Mouse (Mus musculus): ENCODE measurements around the gene Leng9. TPM values are rescaled to one million over a fixed set of nuclear protein-coding genes. Genes with fewer than 3 reads are reported as not detected.

The Leng9 gene
- polyA plus RNA-seq, 1 experiment = 0.73 TPM

- peaks cover 11% of the 10 kb centered on the region; the same call in 1 of the 2 replicates for H3K36me3 ChIP-seq (ENCODE audit: control insufficient read depth, insufficient read depth, low read length, poor library complexity, severe bottlenecking)
- TF ChIP-seq EP300 (IDR thresholded peaks at IDR 0.05; ENCODE audit: insufficient read depth, low read depth, low read length) (no peak), POLR2A (IDR thresholded peaks at IDR 0.05; ENCODE audit: insufficient read depth, low read length) (no peak), CTCF (IDR thresholded peaks at IDR 0.05; ENCODE audit: low read depth, low read length) (no peak)
- peaks cover 3% of the 10 kb centered on the region for H3K4me1 ChIP-seq (ENCODE audit: control insufficient read depth, insufficient read depth, low read length)
- H3K4me3 ChIP-seq (ENCODE audit: low read depth, low read length) = peak overlapping the region; percentile 38
- peak overlapping the region; percentile 81; the same call in 1 of the 2 replicates for H3K27ac ChIP-seq (ENCODE audit: insufficient read depth, low read length)
- no peaks in the 10 kb centered on the region for H3K9me3 ChIP-seq (replicated peaks; ENCODE audit: control insufficient read depth, insufficient read depth, low read length, poor library complexity, severe bottlenecking)
- H3K27me3 ChIP-seq (ENCODE audit: control insufficient read depth, insufficient read depth, low read length, poor library complexity, severe bottlenecking) = no peaks in the 10 kb centered on the region
- 0 out of 2 replicates have a peak overlapping the region, but pooled peaks have one; percentile 50 for H3K9ac ChIP-seq (ENCODE audit: low read depth, poor library complexity, severe bottlenecking)
These were observed 642 bp upstream of the Leng9 start for GRCm38 (mm10) chr7:4150811-4151221.

DNA sequence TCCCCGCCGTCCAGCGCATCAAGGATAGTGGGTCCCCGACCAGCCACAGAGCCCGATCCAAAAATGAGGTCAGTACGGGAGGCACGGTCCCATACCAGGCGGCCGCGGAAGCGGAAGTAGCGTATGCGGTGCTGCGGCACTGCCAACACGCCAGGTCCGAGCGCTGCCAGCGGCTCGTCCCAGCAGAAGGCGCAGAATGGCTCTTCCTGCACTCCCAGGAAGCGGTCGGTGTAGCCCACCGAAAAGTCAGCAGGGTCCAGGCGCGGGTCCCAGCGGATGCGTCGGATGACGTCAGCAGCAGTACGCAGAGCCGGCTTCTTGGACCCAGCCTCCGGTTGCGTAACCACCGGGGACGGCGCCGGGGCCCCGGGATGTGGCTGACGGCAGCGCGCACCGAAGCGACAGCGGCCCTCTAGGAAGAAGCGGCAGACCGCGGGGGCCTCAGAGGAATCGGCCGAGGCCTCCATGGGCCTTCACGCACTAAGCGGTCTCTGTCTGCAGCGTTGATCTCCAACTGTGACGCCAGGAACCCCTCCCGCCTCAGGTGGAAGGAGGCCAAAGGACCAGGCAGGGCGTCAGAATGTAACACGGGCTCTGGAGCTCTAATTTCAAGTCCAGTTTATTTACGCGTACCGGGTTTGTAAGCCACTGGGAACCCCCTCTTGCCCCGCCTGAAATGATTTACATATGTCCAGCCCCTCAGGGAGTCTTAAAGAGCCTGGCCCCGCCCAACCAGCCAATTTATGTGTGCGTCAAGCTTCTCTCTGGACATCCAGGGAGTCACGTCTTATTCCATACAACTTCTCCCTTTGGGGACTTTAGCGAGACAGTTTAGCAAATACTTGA, 742 bp downstream of the Leng9 start:
- TF ChIP-seq CTCF (IDR thresholded peaks at IDR 0.05; ENCODE audit: low read depth, low read length) = no peak
- no peak for TF ChIP-seq POLR2A (IDR thresholded peaks at IDR 0.05; ENCODE audit: insufficient read depth, low read length)
- TF ChIP-seq EP300 (IDR thresholded peaks at IDR 0.05; ENCODE audit: insufficient read depth, low read depth, low read length) = no peak
- Histone ChIP-seq H3K27ac (ENCODE audit: insufficient read depth, low read length) (peak overlapping the region; percentile 81), H3K9ac (ENCODE audit: low read depth, poor library complexity, severe bottlenecking) (peak overlapping the region; percentile 50), H3K27me3 (ENCODE audit: control insufficient read depth, insufficient read depth, low read length, poor library complexity, severe bottlenecking) (no peaks in the 10 kb centered on the region), H3K9me3 (replicated peaks; ENCODE audit: control insufficient read depth, insufficient read depth, low read length, poor library complexity, severe bottlenecking) (no peaks in the 10 kb centered on the region), H3K4me3 (ENCODE audit: low read depth, low read length) (peak overlapping the region; percentile 87), H3K36me3 (ENCODE audit: control insufficient read depth, insufficient read depth, low read length, poor library complexity, severe bottlenecking) (peaks cover 24% of the 10 kb centered on the region), H3K4me1 (ENCODE audit: control insufficient read depth, insufficient read depth, low read length) (no peaks in the 10 kb centered on the region)

DNA sequence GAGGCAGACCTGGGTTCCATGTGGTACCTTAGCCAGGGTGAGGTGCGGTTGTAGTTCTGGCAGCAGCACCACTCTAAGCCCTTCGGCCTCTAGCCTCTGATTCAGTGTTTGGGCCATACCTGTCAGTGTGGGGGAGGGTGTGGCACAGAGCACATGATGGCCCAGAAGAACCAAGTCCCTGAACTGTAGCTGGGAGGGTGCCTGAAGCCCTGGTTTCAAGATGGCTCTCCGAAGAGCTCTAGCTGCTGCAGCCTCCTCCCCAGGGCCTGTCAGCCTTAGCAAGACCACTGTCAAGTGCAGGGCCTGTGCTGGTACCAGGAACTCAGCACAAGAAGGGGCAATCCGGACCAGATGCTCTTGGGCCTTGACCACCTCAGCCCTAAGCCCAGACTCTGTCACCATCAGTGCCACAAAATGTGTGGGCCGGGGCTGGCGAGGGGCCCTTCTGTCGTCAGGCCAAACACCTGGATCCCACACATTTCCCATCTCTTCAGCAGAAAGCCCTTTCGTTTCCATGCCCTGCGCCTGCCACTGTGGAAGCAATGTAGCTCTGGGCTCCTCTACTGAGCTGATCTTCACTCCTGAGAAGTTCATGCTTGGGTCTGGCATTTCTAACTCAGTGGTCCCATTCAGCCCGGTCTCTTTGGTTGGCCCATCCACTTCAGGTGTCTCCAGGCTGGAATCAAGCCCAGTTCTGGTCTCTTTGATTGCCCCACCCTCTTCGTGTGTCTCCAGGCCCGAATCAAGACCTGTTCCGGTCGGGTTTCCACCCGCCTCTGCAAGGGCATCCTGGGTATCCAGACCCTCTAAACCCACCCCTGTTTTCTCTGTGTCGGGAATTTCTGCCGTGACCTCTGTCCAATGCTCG, 1.6 kb downstream of the Leng9 start:
- H3K4me3 ChIP-seq (ENCODE audit: low read depth, low read length) = peak overlapping the region; percentile 87
- TF ChIP-seq POLR2A (IDR thresholded peaks at IDR 0.05; ENCODE audit: insufficient read depth, low read length) (no peak), CTCF (IDR thresholded peaks at IDR 0.05; ENCODE audit: low read depth, low read length) (no peak), EP300 (IDR thresholded peaks at IDR 0.05; ENCODE audit: insufficient read depth, low read depth, low read length) (no peak)
- peak overlapping the region; percentile 50 for H3K9ac ChIP-seq (ENCODE audit: low read depth, poor library complexity, severe bottlenecking)
- no peaks in the 10 kb centered on the region for H3K9me3 ChIP-seq (replicated peaks; ENCODE audit: control insufficient read depth, insufficient read depth, low read length, poor library complexity, severe bottlenecking)
- peaks cover 32% of the 10 kb centered on the region for H3K36me3 ChIP-seq (ENCODE audit: control insufficient read depth, insufficient read depth, low read length, poor library complexity, severe bottlenecking)
- no peaks in the 10 kb centered on the region for H3K27me3 ChIP-seq (ENCODE audit: control insufficient read depth, insufficient read depth, low read length, poor library complexity, severe bottlenecking)
- H3K4me1 ChIP-seq (ENCODE audit: control insufficient read depth, insufficient read depth, low read length) = no peaks in the 10 kb centered on the region
- peak overlapping the region; percentile 81; the same call in 1 of the 2 replicates for H3K27ac ChIP-seq (ENCODE audit: insufficient read depth, low read length)

DNA sequence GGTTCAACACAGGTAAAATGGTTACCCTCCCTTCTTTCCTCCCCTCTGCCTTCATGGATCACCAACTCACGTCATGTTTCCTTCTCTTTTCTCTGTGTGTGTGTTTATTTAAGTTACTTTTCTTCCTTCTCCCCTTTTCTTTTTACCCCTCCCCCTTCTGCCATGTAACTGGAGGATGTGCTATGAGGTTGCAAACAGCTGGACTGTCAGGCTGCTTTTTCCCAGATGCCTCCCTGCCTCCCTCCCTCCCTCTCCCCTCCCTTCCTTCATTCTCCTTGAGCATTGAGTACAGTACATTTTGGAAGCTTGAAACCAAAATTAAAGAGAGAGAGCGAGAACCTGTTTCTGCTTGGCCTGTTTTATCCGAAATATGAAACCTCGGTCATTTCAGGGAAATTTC, 2.3 kb downstream of the Leng9 start:
- H3K4me3 ChIP-seq (ENCODE audit: low read depth, low read length) = no peak overlapping the region

DNA sequence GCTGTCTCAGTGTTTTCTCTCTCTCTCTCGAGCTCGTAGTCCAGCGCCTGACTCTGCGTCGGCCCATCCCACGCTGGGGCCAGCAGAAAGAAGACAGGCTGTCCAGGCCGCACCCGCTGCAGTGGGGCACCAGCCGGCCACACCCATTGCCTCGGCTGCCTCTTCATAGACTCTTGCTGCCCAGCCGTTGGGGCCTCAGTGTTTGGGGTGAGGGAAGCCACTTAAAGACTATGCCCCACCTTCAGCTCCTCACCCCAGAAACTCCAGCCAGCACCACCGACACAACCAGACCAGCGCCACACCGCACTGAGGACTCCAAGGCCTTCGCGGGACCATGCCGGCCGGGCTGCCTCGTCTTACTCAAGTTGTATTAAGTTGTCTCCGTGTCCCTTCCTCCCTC, 2.8 kb downstream of the Leng9 start:
- TF ChIP-seq CTCF (IDR thresholded peaks at IDR 0.05; ENCODE audit: low read depth, low read length) = no peak
- TF ChIP-seq EP300 (IDR thresholded peaks at IDR 0.05; ENCODE audit: insufficient read depth, low read depth, low read length) = no peak
- no peak for TF ChIP-seq POLR2A (IDR thresholded peaks at IDR 0.05; ENCODE audit: insufficient read depth, low read length)
- Histone ChIP-seq H3K9me3 (replicated peaks; ENCODE audit: control insufficient read depth, insufficient read depth, low read length, poor library complexity, severe bottlenecking) (no peaks in the 10 kb centered on the region), H3K27ac (ENCODE audit: insufficient read depth, low read length) (no peak overlapping the region), H3K36me3 (ENCODE audit: control insufficient read depth, insufficient read depth, low read length, poor library complexity, severe bottlenecking) (peaks cover 43% of the 10 kb centered on the region), H3K4me1 (ENCODE audit: control insufficient read depth, insufficient read depth, low read length) (no peaks in the 10 kb centered on the region), H3K9ac (ENCODE audit: low read depth, poor library complexity, severe bottlenecking) (no peak overlapping the region), H3K4me3 (ENCODE audit: low read depth, low read length) (no peak overlapping the region), H3K27me3 (ENCODE audit: control insufficient read depth, insufficient read depth, low read length, poor library complexity, severe bottlenecking) (no peaks in the 10 kb centered on the region)

More for the DNA sequence above, 2.3 kb downstream of the Leng9 start:
- H3K9me3 ChIP-seq (replicated peaks; ENCODE audit: control insufficient read depth, insufficient read depth, low read length, poor library complexity, severe bottlenecking) = no peaks in the 10 kb centered on the region
- no peak overlapping the region for H3K9ac ChIP-seq (ENCODE audit: low read depth, poor library complexity, severe bottlenecking)
- H3K27ac ChIP-seq (ENCODE audit: insufficient read depth, low read length) = no peak overlapping the region
- no peaks in the 10 kb centered on the region for H3K4me1 ChIP-seq (ENCODE audit: control insufficient read depth, insufficient read depth, low read length)
- H3K27me3 ChIP-seq (ENCODE audit: control insufficient read depth, insufficient read depth, low read length, poor library complexity, severe bottlenecking) = no peaks in the 10 kb centered on the region
- peaks cover 38% of the 10 kb centered on the region for H3K36me3 ChIP-seq (ENCODE audit: control insufficient read depth, insufficient read depth, low read length, poor library complexity, severe bottlenecking)
- no peak for TF ChIP-seq EP300 (IDR thresholded peaks at IDR 0.05; ENCODE audit: insufficient read depth, low read depth, low read length)
- TF ChIP-seq CTCF (IDR thresholded peaks at IDR 0.05; ENCODE audit: low read depth, low read length) = no peak
- TF ChIP-seq POLR2A (IDR thresholded peaks at IDR 0.05; ENCODE audit: insufficient read depth, low read length) = no peak

Data from ES-Bruce4 (cell line).